Mouse (Mus musculus) midbrain, embryonic 16.5 days (tissue): ENCODE measurements at regions not wholly inside any gene's neighbourhood (a gene's known extent, or its start where the extent isn't known, plus 50 kb on each side); places are given as distances from the start of the nearest gene placed in this dataset.

Source experiments
- ATAC-seq: fragments of 200-750 bp; cut with Nextera tagmentation; 2 replicates; pipeline ENCODE4 v1.8.0; 2017; ENCODE audit warnings: moderate TSS enrichment
- H3K27ac ChIP-seq: fragments of 300-500 bp; sonication (generic); 2 replicates; pipeline ENCODE4 v1.5.1; 2014; ENCODE audit warnings: mild to moderate bottlenecking, low read length, mixed read lengths
- H3K27me3 ChIP-seq: fragments of 300-500 bp; sonication (generic); 2 replicates; pipeline ENCODE4 v1.6.1; 2014; ENCODE audit warnings: low read depth, low read length, mixed read lengths; ENCODE audit not compliant: control insufficient read depth, insufficient read depth
- H3K36me3 ChIP-seq: fragments of 300-500 bp; sonication (generic); 2 replicates; pipeline ENCODE4 v1.6.1; 2014; ENCODE audit warnings: mild to moderate bottlenecking, low read length, moderate library complexity, mixed read lengths; ENCODE audit not compliant: control insufficient read depth, insufficient read depth
- H3K4me1 ChIP-seq: fragments of 300-500 bp; sonication (generic); 2 replicates; pipeline ENCODE4 v1.6.1; 2014; ENCODE audit warnings: mild to moderate bottlenecking, low read length, mixed read lengths; ENCODE audit not compliant: control insufficient read depth, insufficient read depth
- H3K4me2 ChIP-seq: fragments of 300-500 bp; sonication (generic); 2 replicates; pipeline ENCODE4 v1.6.1; 2014; ENCODE audit warnings: mild to moderate bottlenecking, low read length, mixed read lengths
- H3K4me3 ChIP-seq: fragments of 300-500 bp; sonication (generic); 2 replicates; pipeline ENCODE4 v1.5.1; 2014; ENCODE audit warnings: low read depth, mild to moderate bottlenecking, low read length, moderate library complexity, mixed read lengths
- H3K9ac ChIP-seq: fragments of 300-500 bp; sonication (generic); 2 replicates; pipeline ENCODE4 v1.6.1; 2014; ENCODE audit warnings: low read depth, low read length, mixed read lengths
- H3K9me3 ChIP-seq: fragments of 300-500 bp; sonication (generic); replicated peaks from 2 replicates; pipeline ENCODE4 v1.6.1; 2014; ENCODE audit warnings: mild to moderate bottlenecking, low read length, mixed read lengths; ENCODE audit not compliant: control insufficient read depth, poor library complexity, severe bottlenecking
- WGBS: fragments of 180-500 bp; shearing (Covaris S2); extraction: QIAGEN DNeasy Blood & Tissue Kit; methylation state at CpG from one replicate; pipeline ENCODE4 v1.1.7; 2014; 5-methylcytosine and 5-hydroxymethylcytosine counted together

DNA sequence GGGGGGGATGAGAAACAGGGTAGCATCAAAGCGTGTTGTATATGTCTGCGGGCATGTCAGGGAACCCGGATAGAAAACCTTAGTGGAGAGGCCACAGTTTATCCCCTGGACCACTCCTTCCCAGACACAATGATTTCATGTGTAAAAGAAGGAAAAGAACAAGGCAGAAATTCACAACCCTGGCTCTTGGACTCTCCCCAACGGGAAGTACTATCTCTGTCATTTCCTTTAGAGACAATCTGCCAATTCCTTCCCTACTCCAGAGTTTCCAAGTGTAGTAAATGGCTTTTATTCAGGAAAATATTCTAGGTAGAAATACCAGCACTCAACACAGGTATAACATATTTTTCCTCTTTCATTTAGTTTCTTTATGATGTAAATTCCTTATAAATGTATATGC lies 141.7 kb upstream of the Ccn2 start:
- H3K4me2 ChIP-seq, result no peak overlapping the region
- H3K4me3 ChIP-seq, result no peak overlapping the region
- 87% methylated on average over 4 of the region's 4 CpGs for WGBS
- no peaks in the 10 kb centered on the region for H3K27me3 ChIP-seq
- no peak overlapping the region for H3K27ac ChIP-seq
- no peak overlapping the region for H3K9ac ChIP-seq
- H3K4me1 ChIP-seq, result no peaks in the 10 kb centered on the region
- ATAC-seq, result no peak
- H3K9me3 ChIP-seq, result no peaks in the 10 kb centered on the region; the same call in 1 of the 2 replicates
- no peaks in the 10 kb centered on the region for H3K36me3 ChIP-seq

DNA sequence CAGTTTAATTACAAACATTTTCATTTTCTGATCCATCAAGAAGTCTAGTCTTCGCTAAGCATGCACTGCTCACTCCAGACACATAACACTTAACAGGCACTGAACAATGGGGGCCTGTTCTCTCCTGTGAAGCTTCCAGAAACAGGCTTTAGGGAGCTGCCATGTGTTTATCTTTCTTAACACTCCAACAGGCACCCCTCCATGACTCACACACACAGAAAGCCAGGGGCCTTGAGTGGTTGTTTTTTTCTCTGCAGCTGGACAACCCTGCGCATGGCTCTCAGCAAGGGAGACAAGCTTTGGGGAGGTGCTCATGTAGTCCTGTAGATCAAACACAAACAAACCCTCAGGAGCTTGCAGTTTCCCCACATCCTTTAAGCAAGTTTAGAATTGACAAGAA lies 136.6 kb upstream of the Ccn2 start:
- Histone ChIP-seq H3K9ac (no peak overlapping the region), H3K27ac (no peak overlapping the region), H3K4me3 (no peak overlapping the region), H3K9me3 (no peaks in the 10 kb centered on the region), H3K27me3 (no peaks in the 10 kb centered on the region), H3K4me2 (no peak overlapping the region), H3K4me1 (no peaks in the 10 kb centered on the region), H3K36me3 (no peaks in the 10 kb centered on the region)
- WGBS, result 80% methylated on average over 2 of the region's 2 CpGs
- no peak for ATAC-seq

DNA sequence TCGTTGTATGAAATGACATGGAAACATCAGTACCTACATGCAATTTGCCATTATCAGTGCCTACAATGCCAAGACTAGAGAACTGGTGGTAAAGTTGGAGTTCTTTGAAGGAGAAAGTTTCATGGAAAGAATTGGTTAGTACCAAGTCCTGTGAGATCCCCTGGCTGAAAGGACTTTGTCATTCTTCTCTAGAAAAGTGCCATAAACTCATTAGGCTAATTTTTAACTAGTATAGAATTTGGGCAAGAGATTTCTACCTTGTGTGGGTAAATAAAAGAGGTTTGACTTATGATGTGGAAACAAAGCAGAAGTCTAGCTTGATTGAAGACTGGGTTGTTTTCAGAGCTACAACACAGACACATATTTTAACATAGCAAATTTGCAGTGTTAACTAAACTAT lies 131.4 kb upstream of the Ccn2 start:
- WGBS, result 91% methylated on average over 1 of the region's 1 CpGs
- H3K4me3 ChIP-seq, result no peak overlapping the region

DNA sequence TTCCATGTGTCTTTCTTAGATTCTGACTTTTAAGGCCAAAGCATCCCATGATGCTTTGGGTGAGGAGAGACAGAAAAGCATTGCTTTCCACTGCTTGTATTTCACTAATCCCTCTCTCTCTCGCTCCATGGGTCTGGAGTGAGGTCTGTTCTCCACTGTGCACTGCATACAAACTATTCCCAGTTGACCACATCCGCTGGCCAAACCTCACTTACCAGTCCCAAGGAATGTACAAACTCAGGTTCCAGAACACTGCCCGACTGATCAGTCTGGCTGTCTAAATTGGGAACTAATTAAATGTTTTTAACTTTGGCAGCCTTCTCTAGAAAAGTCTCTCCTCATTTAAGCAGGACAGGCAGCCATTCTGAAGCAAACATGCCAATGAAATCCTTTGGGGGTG lies 130.9 kb upstream of the Ccn2 start:
- H3K27ac ChIP-seq, result no peak overlapping the region
- H3K36me3 ChIP-seq, result no peaks in the 10 kb centered on the region
- H3K9ac ChIP-seq, result no peak overlapping the region
- H3K4me2 ChIP-seq, result no peak overlapping the region
- no peak for ATAC-seq
- no peak overlapping the region for H3K4me3 ChIP-seq
- no peaks in the 10 kb centered on the region for H3K9me3 ChIP-seq
- no peaks in the 10 kb centered on the region for H3K4me1 ChIP-seq
- no peaks in the 10 kb centered on the region for H3K27me3 ChIP-seq
- 75% methylated on average over 3 of the region's 3 CpGs for WGBS

More for the DNA sequence above, 131.4 kb upstream of the Ccn2 start:
- Histone ChIP-seq H3K27ac (no peak overlapping the region), H3K9me3 (no peaks in the 10 kb centered on the region), H3K27me3 (no peaks in the 10 kb centered on the region), H3K9ac (no peak overlapping the region), H3K36me3 (no peaks in the 10 kb centered on the region), H3K4me2 (no peak overlapping the region), H3K4me1 (no peaks in the 10 kb centered on the region)
- no peak for ATAC-seq

DNA sequence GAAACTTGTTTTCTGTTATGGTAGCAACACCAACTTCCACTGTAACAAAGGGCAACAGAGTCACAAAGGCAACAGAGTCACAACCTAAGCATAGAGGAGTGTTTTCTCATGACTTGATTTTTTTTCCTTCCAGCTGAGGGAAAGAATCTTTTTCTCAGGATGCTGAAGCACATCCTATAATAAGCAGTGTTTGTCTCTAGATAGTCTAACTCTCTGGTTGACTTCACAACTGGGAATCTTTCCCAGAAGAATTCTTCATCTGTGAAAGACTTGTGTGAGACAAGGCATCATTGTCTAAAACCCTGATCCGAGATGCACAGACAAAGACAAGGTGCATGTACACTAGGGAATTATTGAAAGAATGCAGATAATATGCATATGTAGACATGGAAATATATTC lies 125.5 kb upstream of the Ccn2 start:
- no peak overlapping the region for H3K27ac ChIP-seq
- no peak overlapping the region for H3K4me2 ChIP-seq
- H3K36me3 ChIP-seq, result no peaks in the 10 kb centered on the region
- H3K9me3 ChIP-seq, result no peaks in the 10 kb centered on the region
- 89% methylated on average over 1 of the region's 1 CpGs for WGBS
- no peaks in the 10 kb centered on the region for H3K4me1 ChIP-seq
- no peak for ATAC-seq
- H3K4me3 ChIP-seq, result no peak overlapping the region
- no peaks in the 10 kb centered on the region for H3K27me3 ChIP-seq
- no peak overlapping the region for H3K9ac ChIP-seq

DNA sequence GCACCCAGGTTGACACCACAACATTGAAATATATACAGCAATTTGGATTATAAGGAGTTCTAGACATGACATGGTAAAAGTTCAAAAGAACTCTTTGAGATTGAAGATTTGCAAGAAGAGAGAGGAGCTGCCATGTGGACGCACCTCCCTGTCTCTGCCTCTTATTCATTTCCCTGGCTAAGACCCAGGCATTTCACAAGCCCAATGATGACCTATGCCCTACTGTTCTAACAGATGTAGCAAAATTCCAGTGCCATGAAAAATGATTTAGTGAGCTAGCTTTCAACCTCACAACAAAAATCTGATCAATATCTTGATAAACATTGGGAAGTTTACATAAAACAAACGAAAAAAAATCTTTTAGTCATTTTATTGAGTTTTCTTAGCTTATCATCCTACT lies 123.7 kb upstream of the Ccn2 start:
- Histone ChIP-seq H3K4me2 (no peak overlapping the region), H3K4me1 (no peaks in the 10 kb centered on the region), H3K27ac (no peak overlapping the region), H3K27me3 (no peaks in the 10 kb centered on the region), H3K9me3 (no peaks in the 10 kb centered on the region), H3K9ac (no peak overlapping the region), H3K4me3 (no peak overlapping the region), H3K36me3 (no peaks in the 10 kb centered on the region)
- ATAC-seq, result no peak
- 79% methylated on average over 2 of the region's 2 CpGs for WGBS

DNA sequence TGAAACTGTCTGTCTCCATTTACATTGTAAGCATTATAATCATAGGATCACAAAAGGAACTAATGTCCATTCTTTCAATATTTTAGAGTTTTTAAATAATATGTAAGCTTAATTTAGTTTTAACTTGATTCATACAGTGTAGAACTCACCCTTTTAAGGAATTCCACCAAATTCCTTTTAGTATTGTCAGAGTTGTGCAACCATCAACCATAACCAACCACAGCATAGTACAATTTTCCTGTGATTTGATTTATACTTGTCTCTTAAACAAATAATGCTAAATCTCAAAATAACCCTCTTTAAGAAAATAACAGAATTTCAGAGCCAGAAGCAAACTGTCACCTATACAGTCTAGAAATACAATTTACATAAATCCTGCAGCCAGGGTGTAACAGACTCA lies 119.0 kb upstream of the Ccn2 start:
- H3K36me3 ChIP-seq, result no peaks in the 10 kb centered on the region
- no peak for ATAC-seq

DNA sequence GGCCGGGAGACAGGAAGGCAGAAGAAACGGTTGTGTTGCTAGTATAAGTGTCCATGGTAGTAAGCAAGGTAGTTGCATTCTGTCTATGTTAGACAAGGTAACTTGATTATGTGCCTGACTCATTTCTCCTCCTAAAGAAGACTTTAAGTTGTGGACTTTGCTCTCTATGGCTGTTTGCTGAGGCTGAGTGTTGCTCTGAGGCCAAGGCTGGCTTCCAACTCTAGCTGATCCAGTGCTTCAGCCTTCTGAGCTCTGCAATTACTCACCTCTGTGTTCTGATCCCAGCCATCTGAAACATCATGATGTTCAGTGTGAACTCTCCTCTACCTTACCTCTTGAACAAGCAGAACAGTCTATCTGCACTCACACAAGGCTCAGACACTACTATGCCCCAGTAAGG lies 116.7 kb upstream of the Ccn2 start:
- ATAC-seq, result no peak

More for the DNA sequence above, 119.0 kb upstream of the Ccn2 start:
- H3K4me3 ChIP-seq, result no peak overlapping the region
- no peaks in the 10 kb centered on the region for H3K27me3 ChIP-seq
- H3K9ac ChIP-seq, result no peak overlapping the region
- no peak overlapping the region for H3K4me2 ChIP-seq
- H3K4me1 ChIP-seq, result no peaks in the 10 kb centered on the region
- no peaks in the 10 kb centered on the region for H3K9me3 ChIP-seq
- no peak overlapping the region for H3K27ac ChIP-seq

DNA sequence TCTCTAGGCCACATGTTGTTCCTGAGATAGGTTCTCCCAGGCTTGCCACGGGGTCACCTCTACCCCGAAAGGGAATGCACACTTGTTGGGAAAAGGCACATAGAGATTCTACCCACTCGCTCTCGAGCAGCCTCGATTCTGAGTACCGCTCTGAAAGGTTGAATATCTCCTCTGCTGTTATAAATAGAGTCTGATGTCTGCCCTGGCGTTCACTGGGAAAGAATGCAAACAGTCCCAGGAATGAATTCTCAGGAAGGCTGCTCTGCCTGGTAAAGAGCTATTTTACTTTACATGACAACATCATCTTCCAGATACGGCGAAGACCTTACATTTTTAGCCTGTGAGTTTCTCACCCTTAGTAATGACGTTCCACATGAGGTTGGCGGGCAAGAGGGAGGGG lies 116.1 kb upstream of the Ccn2 start:
- Histone ChIP-seq H3K27me3 (no peaks in the 10 kb centered on the region), H3K4me2 (no peak overlapping the region), H3K9ac (no peak overlapping the region), H3K4me3 (no peak overlapping the region), H3K9me3 (no peaks in the 10 kb centered on the region), H3K27ac (no peak overlapping the region), H3K4me1 (no peaks in the 10 kb centered on the region), H3K36me3 (no peaks in the 10 kb centered on the region)
- WGBS, result 86% methylated on average over 11 of the region's 11 CpGs
- ATAC-seq, result no peak

More for the DNA sequence above, 116.7 kb upstream of the Ccn2 start:
- Histone ChIP-seq H3K27me3 (no peaks in the 10 kb centered on the region), H3K4me2 (no peak overlapping the region), H3K27ac (no peak overlapping the region), H3K36me3 (no peaks in the 10 kb centered on the region), H3K4me1 (no peaks in the 10 kb centered on the region), H3K9ac (no peak overlapping the region), H3K9me3 (no peaks in the 10 kb centered on the region), H3K4me3 (no peak overlapping the region)
- 96% methylated on average over 2 of the region's 2 CpGs for WGBS
